Mouse (Mus musculus): ENCODE measurements around the gene Six3.

Six3 gene

DNA sequence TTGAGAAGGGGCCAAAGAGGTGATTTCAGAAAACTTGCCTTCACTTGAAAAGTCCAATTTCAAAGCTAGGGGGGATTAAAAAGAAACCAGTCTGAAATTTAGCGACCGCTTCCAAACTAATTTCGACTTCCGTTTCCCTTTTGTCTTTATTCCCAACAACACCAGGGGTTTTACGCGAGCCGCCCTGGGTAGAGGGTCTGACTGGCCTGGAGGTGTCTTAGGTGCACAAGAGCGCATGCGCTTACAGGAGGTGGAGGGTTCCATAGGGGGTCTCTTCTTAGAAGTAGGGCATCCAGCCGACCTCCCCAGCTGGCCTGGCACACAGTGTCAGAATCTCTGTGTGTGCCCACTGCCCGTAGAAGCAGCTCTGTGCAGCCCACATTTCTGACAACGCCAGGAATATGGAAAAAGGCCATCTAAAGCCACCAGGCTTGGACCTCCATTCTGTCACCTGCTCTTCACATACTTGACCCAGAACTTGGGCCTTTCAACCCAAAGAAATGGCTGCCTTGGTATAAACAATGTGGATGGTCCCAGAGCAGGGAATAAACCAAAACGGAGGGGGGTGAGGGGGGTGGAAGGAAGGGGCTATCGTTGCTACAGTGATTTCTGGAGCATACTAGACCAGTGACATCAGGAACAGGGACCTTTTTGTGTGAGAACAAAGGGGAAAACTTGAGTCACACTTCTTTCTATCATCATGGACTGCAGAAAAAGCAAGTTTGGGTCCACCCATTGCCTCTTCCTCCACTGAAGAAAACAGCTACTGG is 12.9 kb downstream of the Six3 start:
- no peak for DNase-seq (ENCODE audit: low spot score)

DNA sequence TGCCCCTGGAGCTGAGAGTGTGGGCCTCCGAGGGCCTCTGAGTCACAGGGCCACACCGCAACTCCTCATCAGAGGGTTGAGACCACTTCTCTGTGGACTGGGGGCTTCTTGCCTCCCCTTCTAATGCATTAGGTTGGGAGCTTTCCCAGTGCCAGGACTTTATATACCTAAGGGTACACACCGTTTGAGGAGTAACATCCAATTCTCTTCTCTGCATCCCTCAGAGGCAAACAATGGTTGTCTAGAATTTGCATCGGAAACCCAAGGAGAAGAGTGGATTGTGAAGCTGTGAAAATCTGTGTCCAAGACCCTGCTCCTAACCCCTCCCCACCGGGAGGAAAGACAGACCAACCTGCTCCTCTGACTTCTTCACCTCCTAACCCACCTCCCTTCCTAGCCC is 14.3 kb downstream of the Six3 start:
- DNase-seq (ENCODE audit: low spot score), result no peak

DNA sequence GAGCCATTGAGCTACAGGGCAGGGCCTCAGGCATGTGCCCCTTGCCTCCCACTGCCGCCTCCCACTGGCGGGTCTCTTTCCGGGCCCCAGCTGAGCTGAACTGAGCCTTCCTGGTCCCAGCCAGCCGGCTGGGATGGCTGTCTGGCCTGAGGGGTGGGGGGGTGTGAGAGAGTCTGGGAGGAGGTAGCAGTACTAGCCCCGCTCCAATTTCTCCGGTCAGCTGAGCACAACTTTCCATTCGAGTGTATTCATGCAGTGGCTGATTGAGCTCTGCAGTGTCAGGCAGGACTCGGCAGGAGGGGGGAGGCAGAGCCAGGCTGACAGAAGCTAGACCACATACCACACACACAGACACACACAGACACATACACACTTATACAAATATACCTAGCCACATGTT is 15.4 kb downstream of the Six3 start:
- no peak for DNase-seq (ENCODE audit: low spot score)

DNA sequence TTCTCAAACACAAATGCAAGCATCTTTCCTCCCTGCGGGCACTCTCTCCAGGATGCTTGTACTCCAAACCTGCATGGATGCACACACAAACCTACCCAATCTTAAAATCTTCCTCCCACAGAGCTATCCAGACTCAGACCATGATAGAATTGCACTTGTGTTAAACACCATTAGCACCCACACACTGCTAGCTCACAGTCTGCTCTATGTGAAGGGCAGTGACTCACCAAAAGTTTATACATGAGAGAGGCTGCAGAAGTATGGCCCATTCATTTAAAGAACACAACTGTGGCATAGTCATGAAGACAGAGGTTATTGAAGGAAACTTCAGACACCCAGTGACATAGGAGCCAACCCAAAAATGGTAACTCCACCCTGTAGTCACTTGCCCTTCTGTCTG is 16.0 kb downstream of the Six3 start:
- no peak for DNase-seq (ENCODE audit: low spot score)

DNA sequence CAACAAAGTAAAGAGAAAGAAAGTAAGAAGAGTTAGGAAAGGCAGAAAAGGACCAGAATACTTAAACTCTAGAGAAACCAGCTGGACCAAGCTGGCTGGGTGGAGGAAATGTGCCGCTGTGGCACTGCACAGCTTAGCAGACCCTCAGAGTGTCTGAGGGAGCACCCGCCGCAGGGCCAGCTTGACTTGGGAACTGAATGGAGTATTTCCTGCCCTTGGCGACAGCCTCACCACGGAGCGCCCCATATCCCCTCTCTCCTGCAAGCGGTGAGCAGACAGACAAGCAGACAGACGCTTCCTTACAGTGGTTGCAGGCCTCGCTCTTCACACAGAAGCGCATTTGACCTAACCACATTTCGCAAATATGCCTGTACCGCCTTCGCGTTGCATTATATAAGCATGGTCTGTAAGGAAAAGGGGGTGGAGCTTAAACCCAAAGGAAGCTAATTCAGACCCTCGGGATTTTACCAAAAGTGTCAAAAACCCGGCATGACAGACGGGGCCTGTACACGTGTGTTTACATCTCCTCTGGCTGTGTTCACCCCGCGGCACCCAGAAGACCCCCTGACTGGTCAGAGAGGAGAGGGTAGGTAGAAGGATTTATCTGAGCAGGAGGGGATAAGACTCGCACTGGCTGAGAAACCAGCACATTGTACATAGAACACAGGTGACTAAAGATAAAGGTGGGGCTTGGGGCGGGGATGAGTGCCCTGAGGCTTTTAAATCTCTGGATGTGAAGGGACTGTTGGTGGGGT is 17.1 kb downstream of the Six3 start:
- no peak for DNase-seq (ENCODE audit: low spot score)

DNA sequence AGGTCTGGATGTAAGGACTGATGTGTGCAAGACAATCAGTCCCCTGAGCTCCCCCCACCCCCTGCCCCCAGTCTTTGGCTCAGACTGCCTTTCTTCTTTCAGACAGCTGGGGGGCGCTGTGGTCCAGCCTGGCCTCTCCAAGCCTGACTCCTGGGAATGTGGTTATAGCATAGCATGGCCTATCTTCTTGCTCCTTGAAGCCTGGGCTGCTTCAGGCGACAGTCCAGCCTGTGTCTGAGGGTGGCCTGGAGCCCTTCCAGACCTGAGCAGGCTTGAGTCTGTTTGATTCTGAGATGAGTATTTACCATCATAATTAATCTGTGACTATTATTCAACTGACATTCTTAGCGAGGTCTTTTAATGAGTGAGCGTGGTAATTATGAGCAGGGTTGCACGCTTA is 17.7 kb downstream of the Six3 start:
- no peak for DNase-seq (ENCODE audit: low spot score)

DNA sequence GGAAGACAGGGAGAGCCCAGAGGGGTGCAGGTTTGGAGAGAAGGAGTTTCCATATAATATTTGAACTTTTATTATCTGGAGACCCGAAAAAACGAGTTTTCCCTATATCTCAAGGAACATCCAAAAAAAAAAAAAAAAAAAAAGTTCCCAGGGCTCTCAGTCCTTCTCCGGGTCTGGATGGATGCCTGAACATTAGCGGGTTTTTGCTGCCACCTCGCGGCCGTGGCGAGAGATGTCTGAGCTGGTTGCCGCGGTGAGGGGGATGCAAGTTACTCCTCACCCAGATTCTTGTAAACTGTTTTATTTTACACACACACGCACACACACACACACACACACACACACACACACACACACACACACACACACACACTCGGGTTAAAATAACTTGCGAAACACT is 20.2 kb downstream of the Six3 start:
- DNase-seq (ENCODE audit: low spot score), result peak; percentile 47

DNA sequence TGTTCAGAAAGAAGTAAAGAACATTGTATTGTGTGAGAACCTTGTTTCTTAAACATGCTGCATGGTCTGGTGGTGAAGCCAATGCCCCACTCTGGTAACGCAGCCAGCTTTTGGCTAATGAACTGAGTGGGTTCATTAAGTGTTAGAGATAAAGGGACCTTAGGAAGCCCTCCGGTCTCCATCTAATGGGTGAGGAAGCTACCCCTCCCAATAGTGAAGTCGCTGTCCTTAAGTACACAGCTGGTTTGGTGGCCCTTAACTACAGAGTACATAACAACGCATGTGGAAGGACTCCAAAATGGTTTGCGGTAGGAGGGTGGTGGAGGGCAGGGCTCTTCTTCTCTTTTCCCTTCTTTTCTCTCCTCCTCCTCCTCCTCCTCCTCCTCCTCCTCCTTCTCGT is 24.5 kb downstream of the Six3 start:
- no peak for DNase-seq (ENCODE audit: low spot score)

DNA sequence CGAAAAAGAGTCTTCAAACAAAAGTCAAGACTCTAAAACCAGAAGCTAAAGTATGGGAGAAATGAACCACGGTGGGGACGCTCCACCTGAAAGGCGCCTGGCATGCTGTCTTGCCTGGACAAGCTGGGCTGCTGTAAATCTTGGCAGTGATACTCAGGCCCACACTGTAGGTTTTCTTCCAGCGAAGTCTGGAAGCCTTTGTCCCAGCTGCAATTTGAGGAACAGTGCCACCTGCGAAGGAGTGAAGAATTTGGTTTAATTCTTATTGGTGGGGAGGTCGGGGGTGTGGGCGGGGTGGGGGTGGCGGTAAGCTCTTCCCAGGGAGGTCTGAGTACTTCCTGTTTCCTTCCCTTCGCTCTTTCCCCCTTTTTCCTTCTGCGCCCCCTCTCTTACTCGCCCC is 31.9 kb downstream of the Six3 start:
- DNase-seq (ENCODE audit: low spot score), result no peak

DNA sequence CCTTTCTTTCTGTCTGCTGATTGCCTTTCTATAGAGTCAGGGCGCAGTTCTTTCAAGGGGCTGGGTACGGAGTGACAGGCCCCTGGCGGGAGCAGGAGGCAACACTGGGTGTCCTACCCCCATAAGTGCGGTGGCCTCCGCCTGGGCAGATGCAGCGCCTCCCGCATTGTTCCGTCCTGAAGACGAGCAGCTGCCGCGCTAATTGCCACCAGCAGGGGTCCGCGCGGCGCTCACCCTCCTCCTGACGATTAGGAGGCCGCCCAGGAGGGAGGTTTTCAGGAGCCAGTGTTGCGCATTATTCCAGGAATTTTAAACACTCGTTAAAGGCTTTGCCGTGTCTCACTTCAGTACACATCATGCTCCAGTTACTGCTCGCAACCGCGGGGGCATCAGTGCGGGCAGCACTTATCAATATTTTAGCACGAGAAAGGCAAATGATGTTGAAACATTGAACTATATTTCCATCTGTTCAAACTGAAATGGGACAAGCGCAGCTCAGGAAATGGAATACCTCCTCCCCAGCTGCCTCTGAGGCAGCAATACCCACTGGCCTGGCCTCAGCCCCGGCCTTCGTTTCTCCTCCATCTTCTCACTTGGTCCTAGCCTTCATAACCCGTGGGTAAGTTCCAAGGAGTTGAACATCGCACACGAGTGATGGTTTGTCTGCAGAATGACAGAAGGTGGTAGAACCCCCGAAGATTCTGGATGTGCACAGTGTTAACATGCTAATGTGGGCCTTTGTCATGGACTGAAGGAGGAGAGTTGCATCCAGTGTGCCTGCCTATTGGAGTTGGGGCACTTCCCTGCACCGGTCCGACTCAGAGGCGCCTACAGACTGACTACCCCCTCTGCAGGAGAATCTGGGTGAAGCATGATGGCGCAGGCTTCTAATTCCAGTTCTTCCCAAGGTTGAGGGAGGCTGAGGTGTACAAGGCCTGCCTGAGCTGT is 32.6 kb downstream of the Six3 start:
- DNase-seq (ENCODE audit: low spot score), result no peak

DNA sequence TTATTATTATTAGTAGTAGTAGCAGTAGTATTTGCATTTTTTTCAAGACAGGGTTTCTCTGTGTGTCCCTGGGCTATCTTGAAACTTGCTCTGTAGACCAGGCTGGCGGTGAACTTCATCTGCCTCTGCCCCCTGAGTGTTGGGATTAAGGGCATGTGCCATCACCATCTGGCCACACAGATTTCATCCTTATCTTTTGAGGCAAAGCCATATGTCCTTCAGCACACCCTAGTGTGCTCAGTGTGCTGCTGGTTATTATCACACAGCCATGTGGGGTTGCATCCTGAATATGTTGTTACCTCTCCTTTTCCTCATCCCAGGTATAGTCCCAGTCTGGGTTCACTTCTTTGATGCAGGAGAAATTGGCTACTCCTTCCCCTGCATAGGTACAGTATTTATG is 46.6 kb downstream of the Six3 start:
- DNase-seq (ENCODE audit: low spot score), result no peak

DNA sequence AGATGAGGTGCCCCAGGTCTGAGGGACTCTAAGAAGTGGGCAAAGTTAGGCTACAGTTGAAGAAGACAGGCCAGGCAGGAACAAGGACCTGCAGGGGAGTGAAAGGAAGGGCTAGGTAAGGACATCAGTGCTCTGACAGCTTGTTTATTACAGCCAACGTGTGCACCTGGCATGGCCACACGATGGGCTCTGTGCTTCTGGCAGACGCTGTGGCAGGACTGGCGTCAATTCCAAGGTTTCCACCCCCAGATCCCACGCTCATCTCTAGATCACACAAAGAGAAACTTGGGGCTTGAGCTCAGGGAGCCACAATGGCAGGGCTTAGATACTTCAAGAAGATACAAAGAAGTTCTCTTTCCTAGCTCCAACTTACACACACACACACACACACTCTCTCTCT is 48.1 kb downstream of the Six3 start:
- no peak for DNase-seq (ENCODE audit: low spot score)

DNA sequence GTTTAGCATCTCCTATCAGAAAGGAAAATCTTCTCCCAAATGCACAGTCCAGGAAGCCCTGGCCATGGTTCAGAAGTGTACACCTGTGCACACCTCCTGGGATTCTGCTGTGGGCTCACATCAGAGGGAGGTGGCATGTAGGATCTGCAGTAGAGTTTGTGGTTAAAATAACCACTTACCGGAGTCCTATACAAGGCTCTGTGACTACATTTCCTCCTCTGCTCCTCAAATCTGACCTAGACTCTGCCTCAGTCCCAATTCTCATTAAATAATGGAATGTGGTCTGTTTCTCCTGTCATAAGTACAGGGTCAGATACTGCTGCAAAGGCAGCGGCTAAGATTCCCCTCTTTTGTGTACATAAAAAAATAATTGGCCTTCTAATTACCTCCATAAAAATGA is 50.8 kb downstream of the Six3 start:
- no peak for DNase-seq (ENCODE audit: low spot score)

DNA sequence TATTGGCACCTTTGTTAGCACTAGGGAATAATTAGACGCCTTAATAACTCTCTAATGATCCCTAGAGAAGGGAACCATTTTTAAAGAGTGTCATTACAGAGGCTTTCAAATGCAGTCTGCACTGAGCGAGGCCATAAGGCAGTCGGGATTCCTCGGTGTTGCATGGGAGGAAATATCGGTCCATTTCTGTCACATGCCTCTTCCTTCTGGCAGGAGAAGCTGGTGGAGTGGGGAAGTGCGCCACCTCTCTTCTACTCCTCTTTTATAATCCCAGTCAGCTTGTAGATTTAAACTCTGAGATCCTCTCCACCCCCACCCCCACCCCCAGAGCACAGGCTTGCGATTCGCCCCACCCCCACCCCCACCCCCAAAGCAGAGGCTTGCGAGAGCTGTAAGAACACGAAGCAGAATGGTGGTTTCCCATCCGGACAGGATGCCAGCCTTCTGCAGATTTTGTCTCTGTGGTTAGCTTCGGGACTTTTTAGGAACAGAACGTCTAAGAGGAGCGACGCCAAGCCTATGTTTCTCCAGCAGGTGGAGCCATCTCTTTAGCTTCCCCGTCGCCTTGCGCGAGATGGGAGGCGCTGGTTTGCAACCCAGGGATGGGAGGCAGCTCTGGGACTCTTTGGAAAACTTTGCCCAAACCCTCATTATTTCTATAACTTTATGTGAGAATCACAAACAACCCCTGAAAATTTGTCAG is 51.4 kb downstream of the Six3 start:
- peak; percentile 42 for DNase-seq (ENCODE audit: low spot score)
